Mouse (Mus musculus) neural tube, embryonic 14.5 days (tissue): Measurements from ENCODE around the gene Rab36. TPM values are rescaled to one million over a fixed set of nuclear protein-coding genes. Genes with fewer than 3 reads are reported as not detected.

Experiments
- ATAC-seq: fragments of 200-750 bp; cut with Nextera tagmentation; 2 replicates; pipeline ENCODE4 v1.8.0; 2017; ENCODE audit warnings: low read depth, mild to moderate bottlenecking, moderate TSS enrichment, moderate library complexity
- H3K27ac ChIP-seq: fragments of 300-500 bp; sonication (generic); 2 replicates; pipeline ENCODE4 v1.5.1; 2014; ENCODE audit warnings: low read depth, mild to moderate bottlenecking, control low read depth, low read length, moderate library complexity, mixed read lengths
- H3K27me3 ChIP-seq: fragments of 300-500 bp; sonication (generic); 2 replicates; pipeline ENCODE4 v1.6.1; 2014; ENCODE audit warnings: low read length; ENCODE audit not compliant: control insufficient read depth, insufficient read depth
- H3K36me3 ChIP-seq: fragments of 300-500 bp; sonication (generic); 2 replicates; pipeline ENCODE4 v1.6.1; 2014; ENCODE audit warnings: low read length, mixed read lengths; ENCODE audit not compliant: control insufficient read depth, insufficient read depth
- H3K4me1 ChIP-seq: fragments of 300-500 bp; sonication (generic); 2 replicates; pipeline ENCODE4 v1.6.1; 2014; ENCODE audit warnings: low read length; ENCODE audit not compliant: control insufficient read depth, insufficient read depth
- H3K4me2 ChIP-seq: fragments of 300-500 bp; sonication (generic); 2 replicates; pipeline ENCODE4 v1.6.1; 2014; ENCODE audit warnings: mild to moderate bottlenecking, low read depth, low read length, control low read depth
- H3K4me3 ChIP-seq: fragments of 300-500 bp; sonication (generic); 2 replicates; pipeline ENCODE4 v1.5.1; 2014; ENCODE audit warnings: low read depth, low read length, control low read depth, mixed read lengths
- H3K9ac ChIP-seq: fragments of 300-500 bp; sonication (generic); replicated peaks from 2 replicates; pipeline ENCODE4 v1.6.1; 2014; ENCODE audit warnings: low read depth, mild to moderate bottlenecking, control low read depth, low read length, mixed read lengths
- H3K9me3 ChIP-seq: fragments of 300-500 bp; sonication (generic); 2 replicates; pipeline ENCODE4 v1.6.1; 2016; ENCODE audit warnings: low read length; ENCODE audit not compliant: control insufficient read depth
- WGBS: fragments of 180-500 bp; shearing (Covaris S2); extraction: QIAGEN DNeasy Blood & Tissue Kit; methylation state at CpG from one replicate; pipeline ENCODE4 v1.1.7; 2014; 5-methylcytosine and 5-hydroxymethylcytosine counted together
- polyA plus RNA-seq: library from polyadenylated mRNA; unstranded; fragments of >200 nt; fragmentation: Nextera tagmentation; extraction: Ambion mirVana; gene quantifications from 2 replicates; pipeline ENCODE4 v1.2.1, GENCODE M21; 2014

Gene Rab36
- polyA plus RNA-seq, 1 experiment from 2014 or later, result 18.8 TPM

- H3K9ac ChIP-seq, result no peak overlapping the region
- H3K27me3 ChIP-seq, result no peaks in the 10 kb centered on the region
- no peak overlapping the region for H3K4me3 ChIP-seq
- 57% methylated on average over 11 of the region's 11 CpGs for WGBS
- no peaks in the 10 kb centered on the region for H3K36me3 ChIP-seq
- peaks cover 19% of the 10 kb centered on the region; the same call in 1 of the 2 replicates for H3K4me1 ChIP-seq
- no peak overlapping the region for H3K4me2 ChIP-seq
- no peak for ATAC-seq
- no peaks in the 10 kb centered on the region for H3K9me3 ChIP-seq
- no peak overlapping the region for H3K27ac ChIP-seq
These were observed 33.6 kb downstream of the Rab36 start for GRCm38 (mm10) chr10:75070281-75070976.

GRCm38 (mm10) chr10:75075665-75076064 is 38.8 kb downstream of the Rab36 start:
- Histone ChIP-seq H3K4me3 (no peak overlapping the region), H3K36me3 (no peaks in the 10 kb centered on the region), H3K9ac (no peak overlapping the region), H3K27ac (no peak overlapping the region), H3K4me2 (no peak overlapping the region), H3K27me3 (no peaks in the 10 kb centered on the region), H3K4me1 (peaks cover 2% of the 10 kb centered on the region; the same call in 1 of the 2 replicates), H3K9me3 (no peaks in the 10 kb centered on the region)
- no peak for ATAC-seq
- WGBS, result 81% methylated on average over 5 of the region's 5 CpGs

- H3K27me3 ChIP-seq, result no peaks in the 10 kb centered on the region
- 92% methylated on average over 14 of the region's 14 CpGs for WGBS
- H3K9ac ChIP-seq, result no peak overlapping the region
- no peak overlapping the region for H3K27ac ChIP-seq
- no peak; the same call in 1 of the 2 replicates for ATAC-seq
- no peak overlapping the region for H3K4me3 ChIP-seq
- peaks cover 2% of the 10 kb centered on the region; the same call in 1 of the 2 replicates for H3K4me1 ChIP-seq
- no peak overlapping the region for H3K4me2 ChIP-seq
- H3K36me3 ChIP-seq, result no peaks in the 10 kb centered on the region
- H3K9me3 ChIP-seq, result no peaks in the 10 kb centered on the region
These were observed 41.6 kb downstream of the Rab36 start for GRCm38 (mm10) chr10:75078174-75079128.

GRCm38 (mm10) chr10:75085330-75085729 is 48.5 kb downstream of the Rab36 start:
- Histone ChIP-seq H3K27ac (no peak overlapping the region), H3K27me3 (no peaks in the 10 kb centered on the region), H3K9ac (no peak overlapping the region), H3K4me1 (no peaks in the 10 kb centered on the region), H3K4me2 (no peak overlapping the region), H3K36me3 (no peaks in the 10 kb centered on the region; the same call in 1 of the 2 replicates), H3K4me3 (no peak overlapping the region), H3K9me3 (no peaks in the 10 kb centered on the region)
- ATAC-seq, result no peak
- WGBS, result 95% methylated on average over 1 of the region's 1 CpGs

- ATAC-seq, result no peak
- WGBS, result 92% methylated on average over 4 of the region's 4 CpGs
- no peak overlapping the region for H3K9ac ChIP-seq
- no peak overlapping the region for H3K4me3 ChIP-seq
- no peaks in the 10 kb centered on the region for H3K27me3 ChIP-seq
- no peak overlapping the region for H3K4me2 ChIP-seq
- peaks cover 6% of the 10 kb centered on the region for H3K4me1 ChIP-seq
- no peak overlapping the region for H3K27ac ChIP-seq
- H3K9me3 ChIP-seq, result no peaks in the 10 kb centered on the region
- no peaks in the 10 kb centered on the region; the same call in 1 of the 2 replicates for H3K36me3 ChIP-seq
These were observed 51.6 kb downstream of the Rab36 start for GRCm38 (mm10) chr10:75088471-75088870.

- WGBS, result 63% methylated on average over 10 of the region's 10 CpGs
- Histone ChIP-seq H3K27ac (peak overlapping the region; percentile 8), H3K9me3 (no peaks in the 10 kb centered on the region), H3K4me1 (peaks cover 10% of the 10 kb centered on the region), H3K9ac (no peak overlapping the region), H3K4me3 (no peak overlapping the region), H3K27me3 (no peaks in the 10 kb centered on the region), H3K4me2 (no peak overlapping the region), H3K36me3 (no peaks in the 10 kb centered on the region)
- ATAC-seq, result no peak
These were observed 54.8 kb downstream of the Rab36 start for GRCm38 (mm10) chr10:75091478-75092152.

- H3K27ac ChIP-seq, result no peak overlapping the region
- no peak overlapping the region for H3K9ac ChIP-seq
- no peaks in the 10 kb centered on the region for H3K36me3 ChIP-seq
- no peaks in the 10 kb centered on the region for H3K27me3 ChIP-seq
- 17% methylated on average over 22 of the region's 22 CpGs for WGBS
- peaks cover 14% of the 10 kb centered on the region for H3K4me1 ChIP-seq
- H3K9me3 ChIP-seq, result no peaks in the 10 kb centered on the region
- no peak overlapping the region for H3K4me2 ChIP-seq
- ATAC-seq, result peak; percentile 57; the same call in 1 of the 2 replicates
- no peak overlapping the region for H3K4me3 ChIP-seq
These were observed 56.6 kb downstream of the Rab36 start for GRCm38 (mm10) chr10:75093252-75093987.

- no peak overlapping the region for H3K4me2 ChIP-seq
- H3K27me3 ChIP-seq, result no peaks in the 10 kb centered on the region
- H3K36me3 ChIP-seq, result no peaks in the 10 kb centered on the region
- ATAC-seq, result no peak
- no peak overlapping the region for H3K9ac ChIP-seq
- 97% methylated on average over 1 of the region's 1 CpGs for WGBS
- H3K9me3 ChIP-seq, result no peaks in the 10 kb centered on the region
- no peak overlapping the region for H3K4me3 ChIP-seq
- H3K27ac ChIP-seq, result no peak overlapping the region
- peaks cover 19% of the 10 kb centered on the region for H3K4me1 ChIP-seq
These were observed 57.5 kb downstream of the Rab36 start for GRCm38 (mm10) chr10:75094338-75094737.
